Mouse (Mus musculus): ENCODE data around the gene Prss57.

DNA sequence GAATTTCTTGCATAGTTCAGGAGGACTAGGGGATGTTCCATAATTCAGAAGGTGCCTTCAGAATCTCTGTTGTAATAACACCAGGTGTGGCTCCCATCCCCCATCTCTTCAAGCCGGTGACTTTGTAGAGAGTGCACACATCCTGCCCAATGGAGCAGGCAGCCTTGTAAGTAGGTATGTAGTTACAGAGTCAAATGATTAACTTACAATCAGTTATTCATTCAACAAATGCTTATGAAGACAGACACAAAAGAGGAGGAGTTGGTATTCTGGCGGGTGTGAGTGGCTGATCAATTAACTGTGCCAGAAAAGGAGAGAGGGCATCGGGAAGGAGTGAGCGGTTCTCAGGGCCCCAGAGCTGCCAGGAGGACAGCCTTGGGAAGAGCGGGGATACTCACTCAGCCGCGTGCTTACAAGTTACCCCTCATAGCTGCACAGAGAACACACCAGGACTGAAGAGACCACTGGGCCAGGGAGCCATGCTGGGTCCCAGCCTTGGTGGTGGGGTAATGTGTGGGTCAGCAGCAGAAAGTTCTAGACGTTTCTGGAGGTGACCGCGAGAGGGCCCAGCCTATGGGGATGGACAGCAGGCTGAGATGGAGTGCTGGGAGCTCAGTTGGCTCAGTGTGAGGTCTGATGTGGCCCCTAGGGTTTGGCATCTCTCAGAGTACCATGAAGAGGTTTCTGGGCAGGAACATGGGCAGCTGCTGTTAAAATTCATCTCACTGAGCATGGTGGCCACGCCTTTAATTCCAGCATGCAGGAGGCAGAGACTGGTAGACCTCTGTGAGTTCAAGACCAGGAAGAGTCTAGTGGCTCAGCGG, 25.1 kb upstream of the Prss57 start:
- TF ChIP-seq CTCF (IDR thresholded peaks at IDR 0.05; ENCODE audit: low read depth) (no peak), EP300 (IDR thresholded peaks at IDR 0.05; ENCODE audit: low read depth) (no peak)
